Mouse (Mus musculus) liver, embryonic 14.5 days (tissue): ENCODE data around the gene Tnik. TPM values are rescaled to one million over a fixed set of nuclear protein-coding genes. Genes with fewer than 3 reads are reported as not detected.

Experiments used
- ATAC-seq: fragments of 200-750 bp; cut with Nextera tagmentation; 2 replicates; pipeline ENCODE4 v1.8.0; 2017; ENCODE audit warnings: moderate number of reproducible peaks, mild to moderate bottlenecking, moderate library complexity; ENCODE audit not compliant: insufficient read depth
- DNase-seq, 3 experiments: peaks; one replicate each; pipeline ENCODE4 v3.0.0-alpha.2; 2012 to 2013; ENCODE audit warnings: low read depth in 3 of 3, low spot score in 3 of 3
- H3K27ac ChIP-seq: fragments of 300-500 bp; sonication (generic); 2 replicates; pipeline ENCODE4 v1.5.1; 2014; ENCODE audit warnings: moderate library complexity, mild to moderate bottlenecking, control low read depth, inconsistent platforms
- H3K27me3 ChIP-seq: fragments of 300-500 bp; sonication (generic); 2 replicates; pipeline ENCODE4 v1.6.1; 2014; ENCODE audit warnings: mild to moderate bottlenecking, low read length, moderate library complexity; ENCODE audit not compliant: control insufficient read depth, insufficient read depth
- H3K36me3 ChIP-seq: fragments of 300-500 bp; sonication (generic); replicated peaks from 2 replicates; pipeline ENCODE4 v1.6.1; 2014; ENCODE audit warnings: low read depth; ENCODE audit not compliant: control insufficient read depth, insufficient read depth
- H3K4me1 ChIP-seq, 2 experiments: fragments of 200-500 bp in 1 of 2; fragments of 300-500 bp in 1 of 2; sonication (generic) in 1 of 2; replicated peaks; 2 replicates each; pipeline ENCODE4 v1.6.1; 2012 to 2014; ENCODE audit warnings: antibody characterized with exemption in 1 of 2, inconsistent platforms in 1 of 2, low read length in 1 of 2; ENCODE audit not compliant: control insufficient read depth in 2 of 2, insufficient read depth in 2 of 2
- H3K4me2 ChIP-seq: fragments of 300-500 bp; sonication (generic); 2 replicates; pipeline ENCODE4 v1.6.1; 2014; ENCODE audit warnings: low read depth, mild to moderate bottlenecking, control low read depth, moderate library complexity
- H3K4me3 ChIP-seq, 2 experiments: fragments of 200-500 bp in 1 of 2; fragments of 300-500 bp in 1 of 2; sonication (generic) in 1 of 2; 2 replicates each; pipeline ENCODE4 v1.5.1; 2012 to 2014; ENCODE audit warnings: low read depth in 2 of 2, low read length in 2 of 2, mild to moderate bottlenecking in 2 of 2, control low read depth in 1 of 2, inconsistent platforms in 1 of 2, moderate library complexity in 1 of 2; ENCODE audit not compliant: insufficient read depth in 1 of 2
- H3K9ac ChIP-seq: fragments of 300-500 bp; sonication (generic); replicated peaks from 2 replicates; pipeline ENCODE4 v1.6.1; 2014; ENCODE audit warnings: mild to moderate bottlenecking, control low read depth, moderate library complexity
- H3K9me3 ChIP-seq: fragments of 300-500 bp; sonication (generic); 2 replicates; pipeline ENCODE4 v1.6.1; 2016; ENCODE audit warnings: low read length, mixed read lengths; ENCODE audit not compliant: control insufficient read depth
- CTCF ChIP-seq: IDR thresholded peaks from 2 replicates; pipeline ENCODE4 v1.5.1; 2016; ENCODE audit warnings: antibody characterized with exemption, low read depth, control low read depth
- EP300 ChIP-seq: IDR thresholded peaks from 2 replicates; pipeline ENCODE4 v1.6.1; 2016; ENCODE audit warnings: antibody characterized with exemption, low read depth
- WGBS: fragments of 180-500 bp; shearing (Covaris S2); extraction: QIAGEN DNeasy Blood & Tissue Kit; methylation state at CpG from one replicate; pipeline ENCODE4 v1.1.7; 2014; ENCODE audit not compliant: insufficient replicate concordance; 5-methylcytosine and 5-hydroxymethylcytosine counted together
- polyA plus RNA-seq, 2 experiments: library from polyadenylated mRNA; depleted of rRNA in 1 of 2; stranded (reverse) in 1 of 2; unstranded in 1 of 2; fragments of >200 nt; fragmentation: Nextera tagmentation in 1 of 2; extraction: Ambion mirVana in 1 of 2; gene quantifications; 2 replicates each; pipeline versions ENCODE4 v1.2.1 to v1.2.3; 2012 to 2014

The Tnik gene
- polyA plus RNA-seq, 2 experiments: 0.89 to 2.0 TPM

GRCm38 (mm10) chr3:28224437-28225356 lies 38.3 kb upstream of the Tnik start:
- ATAC-seq (no peak), DNase-seq (no peak)
- no peak overlapping the region for H3K4me2 ChIP-seq
- WGBS: 40% methylated on average over 15 of the region's 15 CpGs
- H3K9ac ChIP-seq: no peak overlapping the region
- H3K4me1 ChIP-seq: peaks cover 0 to 1% of the 10 kb centered on the region in 2 experiments; a peak in 1 of 4 replicates
- H3K4me3 ChIP-seq: no peak overlapping the region
- H3K36me3 ChIP-seq: no peaks in the 10 kb centered on the region
- no peak for TF ChIP-seq CTCF
- TF ChIP-seq EP300: no peak
- no peaks in the 10 kb centered on the region for H3K9me3 ChIP-seq
- no peak overlapping the region for H3K27ac ChIP-seq
- H3K27me3 ChIP-seq: no peaks in the 10 kb centered on the region

GRCm38 (mm10) chr3:28225357-28225905 lies 37.6 kb upstream of the Tnik start:
- Histone ChIP-seq H3K9me3 (no peaks in the 10 kb centered on the region), H3K27me3 (no peaks in the 10 kb centered on the region), H3K27ac (no peak overlapping the region), H3K4me2 (no peak overlapping the region), H3K9ac (no peak overlapping the region), H3K4me1 (peaks cover 0 to 1% of the 10 kb centered on the region in 2 experiments; a peak in 1 of 4 replicates), H3K36me3 (no peaks in the 10 kb centered on the region), H3K4me3 (no peak overlapping the region)
- no peak for ATAC-seq
- TF ChIP-seq EP300 (no peak), CTCF (no peak)
- DNase-seq: no peak
- 67% methylated on average over 9 of the region's 9 CpGs for WGBS

- Histone ChIP-seq H3K9me3 (no peaks in the 10 kb centered on the region), H3K36me3 (no peaks in the 10 kb centered on the region), H3K27me3 (no peaks in the 10 kb centered on the region), H3K9ac (no peak overlapping the region), H3K4me1 (peaks cover 0 to 1% of the 10 kb centered on the region in 2 experiments; a peak in 1 of 4 replicates), H3K27ac (no peak overlapping the region), H3K4me3 (no peak overlapping the region), H3K4me2 (no peak overlapping the region)
- WGBS: 77% methylated on average over 19 of the region's 19 CpGs
- ATAC-seq (no peak), DNase-seq (no peak)
- no peak for TF ChIP-seq EP300
Measured at GRCm38 (mm10) chr3:28226181-28226580, 36.8 kb upstream of the Tnik start.

GRCm38 (mm10) chr3:28228930-28229329 lies 34.1 kb upstream of the Tnik start:
- H3K4me1 ChIP-seq: peaks cover 0 to 1% of the 10 kb centered on the region in 2 experiments; a peak in 1 of 4 replicates
- no peak for DNase-seq
- H3K9ac ChIP-seq: no peak overlapping the region
- ATAC-seq: no peak
- no peak overlapping the region for H3K4me3 ChIP-seq
- H3K27ac ChIP-seq: no peak overlapping the region
- no peak overlapping the region for H3K4me2 ChIP-seq
- H3K27me3 ChIP-seq: no peaks in the 10 kb centered on the region
- WGBS: 54% methylated on average over 4 of the region's 4 CpGs
- H3K36me3 ChIP-seq: no peaks in the 10 kb centered on the region
- no peaks in the 10 kb centered on the region for H3K9me3 ChIP-seq
- TF ChIP-seq CTCF (no peak), EP300 (no peak)

GRCm38 (mm10) chr3:28229503-28229902 lies 33.5 kb upstream of the Tnik start:
- Histone ChIP-seq H3K9me3 (no peaks in the 10 kb centered on the region), H3K4me3 (no peak overlapping the region), H3K4me2 (no peak overlapping the region), H3K4me1 (peaks cover 0 to 1% of the 10 kb centered on the region in 2 experiments; a peak in 1 of 4 replicates), H3K27me3 (no peaks in the 10 kb centered on the region), H3K9ac (no peak overlapping the region), H3K36me3 (no peaks in the 10 kb centered on the region), H3K27ac (no peak overlapping the region)
- TF ChIP-seq CTCF: no peak
- no peak for TF ChIP-seq EP300
- no peak for ATAC-seq
- no peak for DNase-seq
- WGBS: 50% methylated on average over 2 of the region's 2 CpGs
